Mouse (Mus musculus) spleen, postnatal 36 days (tissue): ENCODE data around the gene Slc45a3.

Experiments
- DNase-seq, 2 experiments: peaks; one replicate each; pipeline ENCODE4 v3.0.0; 2022; ENCODE audit warnings: low spot score in 2 of 2, mixed read lengths in 1 of 2

Gene Slc45a3

GRCm38 (mm10) chr1:131962606-131963084 is at the start of gene Slc45a3:
Gene Slc45a3, plus strand, starts transcription at chr1:131962967.
- DNase-seq: no peak

DNA sequence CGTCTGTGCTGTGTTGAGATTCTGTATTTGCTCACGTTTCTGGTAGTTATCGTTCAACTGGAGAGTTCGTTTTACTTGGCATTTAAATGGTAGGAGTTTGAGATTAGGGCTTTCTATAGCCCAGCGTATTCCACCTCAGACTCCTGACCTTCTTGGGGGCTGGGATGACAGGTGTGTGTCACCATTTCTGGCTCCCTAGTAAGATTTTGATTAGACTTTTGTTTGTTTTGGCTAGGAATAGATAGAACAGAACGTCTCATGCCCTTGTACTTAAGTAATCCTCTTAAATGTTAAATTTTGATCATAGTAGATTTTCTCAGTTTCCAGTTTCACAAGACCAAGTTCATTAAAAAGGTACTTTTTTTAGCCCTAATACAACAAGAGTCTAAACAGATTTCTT is 45.1 kb upstream of the Slc45a3 start:
- no peak for DNase-seq

- DNase-seq: no peak
Observed at GRCm38 (mm10) chr1:131919052-131919451, 43.7 kb upstream of the Slc45a3 start.

GRCm38 (mm10) chr1:131922100-131922499 is 40.7 kb upstream of the Slc45a3 start:
- DNase-seq: no peak

GRCm38 (mm10) chr1:131933471-131933870 is 29.3 kb upstream of the Slc45a3 start:
- DNase-seq: no peak

- peak; percentile 8 to 38 for DNase-seq
Observed at GRCm38 (mm10) chr1:131937659-131938305, 25.0 kb upstream of the Slc45a3 start.

GRCm38 (mm10) chr1:131938811-131939210 is 24.0 kb upstream of the Slc45a3 start:
- no peak for DNase-seq

DNA sequence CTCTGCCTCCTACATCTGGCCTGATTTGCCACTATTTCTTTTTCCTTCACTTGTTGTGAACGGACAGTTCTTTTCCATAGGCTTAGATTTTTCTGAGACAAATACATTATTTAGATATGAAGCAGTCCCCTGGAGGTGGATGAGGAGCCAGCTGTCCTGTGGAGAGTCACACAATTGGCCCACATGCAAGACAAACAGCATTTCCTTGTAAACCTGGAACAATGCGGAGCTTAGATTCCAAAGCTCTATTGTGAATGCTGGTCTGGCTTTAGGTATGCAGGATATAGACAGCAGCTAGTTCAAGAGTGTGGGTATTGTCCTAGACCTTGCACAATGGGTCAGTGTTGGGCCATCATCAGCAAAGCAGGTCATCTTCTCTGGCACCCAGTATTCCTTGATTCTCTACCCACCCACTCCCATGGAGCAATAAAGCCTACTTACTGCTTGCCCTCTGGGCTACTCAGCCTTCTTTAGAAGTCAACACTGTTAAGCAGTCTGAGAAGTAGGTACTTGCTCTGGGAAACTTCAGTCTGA is 22.0 kb upstream of the Slc45a3 start:
- no peak for DNase-seq

DNA sequence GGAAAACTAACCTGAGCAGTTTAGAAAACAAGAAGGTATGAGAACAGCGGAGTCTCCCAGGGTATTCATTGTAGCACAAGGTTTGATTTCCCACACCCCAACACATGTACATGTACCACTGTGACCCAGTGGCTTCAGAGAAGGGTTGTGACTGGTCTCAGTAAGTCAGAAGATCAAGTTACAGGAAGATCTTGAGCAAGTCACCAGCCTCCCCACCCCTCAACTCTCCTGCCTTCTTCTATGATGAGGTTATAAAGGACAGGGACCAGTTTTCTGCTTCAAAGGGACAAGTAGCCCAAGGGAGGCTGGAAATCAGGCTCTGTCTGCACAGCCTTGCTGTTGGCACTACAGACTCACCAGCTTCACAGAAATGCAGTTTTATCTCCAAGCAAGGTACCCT is 21.3 kb upstream of the Slc45a3 start:
- DNase-seq: no peak

DNA sequence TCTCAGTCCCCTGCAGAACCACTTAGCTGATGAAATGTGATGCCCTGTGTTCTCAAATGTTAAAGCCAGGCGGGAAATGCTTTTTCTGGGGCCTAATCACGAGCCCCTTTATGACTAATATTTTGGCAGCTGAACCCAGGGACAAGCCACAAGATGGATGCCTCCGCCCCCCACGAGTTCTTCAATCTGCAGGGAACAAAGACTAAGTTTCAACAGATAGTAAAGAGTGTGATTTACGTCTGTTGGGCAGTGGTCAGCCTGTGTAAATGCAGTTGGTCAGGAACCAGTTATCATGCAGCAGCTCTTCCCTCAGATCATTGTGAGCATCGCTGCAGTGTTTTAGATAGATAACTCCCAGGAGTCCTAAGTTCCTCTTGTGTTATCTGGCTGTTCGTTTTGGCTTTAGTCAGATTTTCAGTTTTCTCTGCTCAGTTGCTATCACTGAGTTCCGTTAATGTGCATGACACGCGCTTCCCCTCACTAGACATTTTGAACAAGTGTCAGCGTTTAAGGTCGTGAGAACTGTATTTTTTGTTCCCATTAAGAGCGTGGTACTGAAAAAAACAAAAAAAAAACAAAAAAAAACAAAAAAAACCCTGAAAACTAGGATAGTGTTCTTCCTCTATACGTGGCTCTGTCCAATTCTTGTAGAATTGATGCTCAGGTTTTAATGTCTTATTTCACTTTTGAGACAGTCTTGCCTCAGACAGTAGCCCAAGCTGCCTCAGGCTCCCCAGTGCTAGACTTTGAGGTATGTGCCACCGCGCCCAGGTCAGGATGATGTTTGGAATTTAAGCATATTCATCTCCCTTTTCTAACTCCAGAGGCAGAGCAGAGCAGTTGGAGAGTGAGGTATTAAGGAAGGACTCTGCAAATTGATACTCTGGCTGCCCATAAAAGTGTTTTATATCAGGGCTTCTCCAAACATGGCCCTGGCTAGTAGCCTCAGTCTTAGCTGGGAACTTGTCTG is 19.9 kb upstream of the Slc45a3 start:
- DNase-seq: no peak

- DNase-seq: no peak
Observed at GRCm38 (mm10) chr1:131945674-131946440, 16.9 kb upstream of the Slc45a3 start.

- no peak for DNase-seq
Observed at GRCm38 (mm10) chr1:131946462-131947215, 16.1 kb upstream of the Slc45a3 start.

DNA sequence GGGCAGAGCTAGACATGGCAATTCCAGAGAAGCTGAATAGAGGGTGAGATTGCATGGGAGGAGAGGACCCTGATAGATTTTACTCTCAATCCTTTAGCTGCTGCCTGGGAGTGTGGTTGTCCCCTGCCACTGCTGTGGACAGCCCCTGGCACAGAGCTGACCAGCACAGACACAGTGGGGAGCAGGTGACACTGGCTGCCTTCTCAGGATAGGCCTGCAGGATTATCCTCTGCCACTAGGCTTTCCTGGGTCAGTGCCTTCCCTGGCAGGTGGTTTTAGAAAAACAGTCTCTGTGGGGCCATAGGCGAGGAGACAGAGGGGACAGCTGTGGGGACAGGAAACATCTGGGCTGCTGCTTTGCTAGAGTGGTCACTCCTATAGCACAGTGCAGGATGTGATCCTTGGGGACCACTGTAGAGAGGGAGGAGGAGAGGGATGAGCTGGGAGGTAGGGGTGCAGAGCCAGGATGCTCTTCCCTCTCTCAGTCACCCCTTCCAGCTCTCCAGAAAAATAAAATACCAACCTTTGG is 14.7 kb upstream of the Slc45a3 start:
- no peak for DNase-seq

- DNase-seq: no peak
Observed at GRCm38 (mm10) chr1:131954242-131954865, 8.4 kb upstream of the Slc45a3 start.

GRCm38 (mm10) chr1:131955131-131955757 is 7.5 kb upstream of the Slc45a3 start:
- no peak for DNase-seq

DNA sequence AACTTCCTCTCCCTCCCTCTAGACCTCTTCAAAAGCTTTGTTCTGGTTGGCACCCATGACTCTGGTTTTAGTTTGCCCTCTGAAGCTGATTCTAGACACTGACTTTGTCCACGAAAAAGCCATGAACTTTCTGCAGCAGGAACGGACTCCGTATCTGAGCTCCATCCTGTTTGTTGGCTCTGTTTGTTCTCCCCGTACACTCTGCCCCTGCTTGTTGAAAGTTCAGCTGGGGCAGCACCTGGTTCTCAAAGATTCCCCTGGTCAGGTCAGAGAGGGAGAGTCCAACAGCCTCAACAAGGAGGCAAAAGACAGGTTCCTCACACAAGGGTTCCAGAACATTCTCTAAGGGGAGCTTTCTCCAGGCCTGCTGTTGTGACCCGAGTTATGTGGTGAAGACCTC is 5.4 kb upstream of the Slc45a3 start:
- no peak for DNase-seq

GRCm38 (mm10) chr1:131961004-131961403 is 1.8 kb upstream of the Slc45a3 start:
- DNase-seq: no peak

GRCm38 (mm10) chr1:131963085-131963951 is 551 bp downstream of the Slc45a3 start:
- no peak for DNase-seq

- DNase-seq: no peak
Observed at GRCm38 (mm10) chr1:131964100-131964499, 1.3 kb downstream of the Slc45a3 start.
